Mouse (Mus musculus) intestine, postnatal 0 days (tissue): Measurements from ENCODE around the gene Mospd3. TPM values are rescaled to one million over a fixed set of nuclear protein-coding genes. Genes with fewer than 3 reads are reported as not detected.

ENCODE experiments used
- ATAC-seq: fragments of 200-750 bp; cut with Nextera tagmentation; 2 replicates; pipeline ENCODE4 v1.8.0; 2017; ENCODE audit warnings: mild to moderate bottlenecking, moderate TSS enrichment, moderate library complexity
- H3K27ac ChIP-seq: fragments of 300-500 bp; sonication (generic); 2 replicates; pipeline ENCODE4 v1.5.1; 2014; ENCODE audit warnings: mild to moderate bottlenecking, low read depth, low read length, moderate library complexity
- H3K27me3 ChIP-seq: fragments of 300-500 bp; sonication (generic); replicated peaks from 2 replicates; pipeline ENCODE4 v1.6.1; 2014; ENCODE audit warnings: low read length, mixed read lengths; ENCODE audit not compliant: control insufficient read depth, insufficient read depth
- H3K36me3 ChIP-seq: fragments of 300-500 bp; sonication (generic); 2 replicates; pipeline ENCODE4 v1.6.1; 2014; ENCODE audit warnings: mild to moderate bottlenecking, moderate library complexity; ENCODE audit not compliant: control insufficient read depth, insufficient read depth
- H3K4me1 ChIP-seq: fragments of 300-500 bp; sonication (generic); replicated peaks from 2 replicates; pipeline ENCODE4 v1.6.1; 2014; ENCODE audit warnings: antibody characterized with exemption, low read length, mixed read lengths; ENCODE audit not compliant: control insufficient read depth, insufficient read depth
- H3K4me2 ChIP-seq: fragments of 300-500 bp; sonication (generic); replicated peaks from 2 replicates; pipeline ENCODE4 v1.6.1; 2014; ENCODE audit warnings: low read depth, mild to moderate bottlenecking, moderate library complexity
- H3K4me3 ChIP-seq: fragments of 300-500 bp; sonication (generic); 2 replicates; pipeline ENCODE4 v1.5.1; 2014; ENCODE audit warnings: low read depth, low read length
- H3K9ac ChIP-seq: fragments of 300-500 bp; sonication (generic); 2 replicates; pipeline ENCODE4 v1.6.1; 2014; ENCODE audit warnings: mild to moderate bottlenecking, low read depth, low read length
- H3K9me3 ChIP-seq: fragments of 300-500 bp; sonication (generic); 2 replicates; pipeline ENCODE4 v1.6.1; 2016; ENCODE audit warnings: mixed run types; ENCODE audit not compliant: control insufficient read depth
- CTCF ChIP-seq: sonication (generic); IDR thresholded peaks from 2 replicates; pipeline ENCODE4 v1.5.1; 2016; ENCODE audit warnings: low read depth, mild to moderate bottlenecking, control low read depth, antibody characterized with exemption, moderate library complexity
- WGBS: fragments of 180-500 bp; shearing (Covaris S2); extraction: QIAGEN DNeasy Blood & Tissue Kit; methylation state at CpG from one replicate; pipeline ENCODE4 v1.1.7; 2014; 5-methylcytosine and 5-hydroxymethylcytosine counted together
- polyA plus RNA-seq: library from polyadenylated mRNA; unstranded; fragments of >200 nt; fragmentation: Nextera tagmentation; extraction: Ambion mirVana; gene quantifications from 2 replicates; pipeline ENCODE4 v1.2.1, GENCODE M21; 2015

Gene Mospd3
- polyA plus RNA-seq, 1 experiment from 2014 or later, result 38.0 TPM

- Histone ChIP-seq H3K4me1 (no peaks in the 10 kb centered on the region), H3K9me3 (no peaks in the 10 kb centered on the region), H3K9ac (no peak overlapping the region), H3K4me3 (peak overlapping the region; percentile 4; the same call in 1 of the 2 replicates), H3K27me3 (peaks cover 10% of the 10 kb centered on the region), H3K4me2 (peak overlapping the region; percentile 44), H3K27ac (no peak overlapping the region), H3K36me3 (no peaks in the 10 kb centered on the region)
- ATAC-seq, result 0 out of 2 replicates have a peak, but pooled peaks have one; percentile 14
- 6% methylated on average over 27 of the region's 27 CpGs for WGBS
- TF ChIP-seq CTCF, result peak; percentile 54
Observed at GRCm38 (mm10) chr5:137574470-137574901, 26.4 kb downstream of the Mospd3 start.

GRCm38 (mm10) chr5:137570691-137571586 lies 29.9 kb downstream of the Mospd3 start:
- H3K9me3 ChIP-seq, result no peaks in the 10 kb centered on the region
- H3K9ac ChIP-seq, result no peak overlapping the region
- H3K4me1 ChIP-seq, result no peaks in the 10 kb centered on the region
- peaks cover 10% of the 10 kb centered on the region for H3K27me3 ChIP-seq
- TF ChIP-seq CTCF, result no peak
- H3K36me3 ChIP-seq, result no peaks in the 10 kb centered on the region
- H3K4me2 ChIP-seq, result no peak overlapping the region
- no peak for ATAC-seq
- no peak overlapping the region for H3K27ac ChIP-seq
- no peak overlapping the region for H3K4me3 ChIP-seq
- 74% methylated on average over 17 of the region's 17 CpGs for WGBS

GRCm38 (mm10) chr5:137570181-137570580 lies 30.7 kb downstream of the Mospd3 start:
- Histone ChIP-seq H3K4me1 (no peaks in the 10 kb centered on the region), H3K9me3 (no peaks in the 10 kb centered on the region), H3K9ac (no peak overlapping the region), H3K4me2 (no peak overlapping the region), H3K36me3 (no peaks in the 10 kb centered on the region), H3K27ac (no peak overlapping the region), H3K4me3 (no peak overlapping the region), H3K27me3 (peaks cover 9% of the 10 kb centered on the region)
- TF ChIP-seq CTCF, result no peak
- ATAC-seq, result no peak
- WGBS, result 51% methylated on average over 7 of the region's 7 CpGs

- H3K9ac ChIP-seq, result no peak within 1 kb of the TSS
- no peaks in the 10 kb centered on the region for H3K36me3 ChIP-seq
- no peak for TF ChIP-seq CTCF
- no peak within 1 kb of the TSS for H3K4me3 ChIP-seq
- WGBS, result 19% methylated on average over 9 of the region's 9 CpGs
- ATAC-seq, result peak; percentile 80
- H3K27ac ChIP-seq, result no peak within 1 kb of the TSS
- H3K9me3 ChIP-seq, result no peaks in the 10 kb centered on the region
- H3K4me1 ChIP-seq, result no peaks in the 10 kb centered on the region
- peaks cover 4% of the 10 kb centered on the region for H3K27me3 ChIP-seq
- 0 out of 2 replicates have a peak within 1 kb of the TSS, but pooled peaks have one; percentile 24 for H3K4me2 ChIP-seq
Observed at GRCm38 (mm10) chr5:137569665-137570064, 31.2 kb downstream of the Mospd3 start, which contains the start of gene Tfr2. Tfr2 (plus strand) TSS chr5:137569840.

- no peak for ATAC-seq
- H3K9ac ChIP-seq, result no peak overlapping the region
- H3K4me3 ChIP-seq, result no peak overlapping the region
- no peaks in the 10 kb centered on the region for H3K27me3 ChIP-seq
- no peaks in the 10 kb centered on the region for H3K9me3 ChIP-seq
- TF ChIP-seq CTCF, result no peak
- no peaks in the 10 kb centered on the region for H3K4me1 ChIP-seq
- no peak overlapping the region for H3K4me2 ChIP-seq
- no peak overlapping the region for H3K27ac ChIP-seq
- H3K36me3 ChIP-seq, result no peaks in the 10 kb centered on the region
- WGBS, result 74% methylated on average over 12 of the region's 12 CpGs
Observed at GRCm38 (mm10) chr5:137569031-137569430, 31.8 kb downstream of the Mospd3 start.

- TF ChIP-seq CTCF, result no peak
- 83% methylated on average over 8 of the region's 8 CpGs for WGBS
- H3K9ac ChIP-seq, result no peak overlapping the region
- ATAC-seq, result no peak
- no peaks in the 10 kb centered on the region for H3K9me3 ChIP-seq
- H3K27me3 ChIP-seq, result no peaks in the 10 kb centered on the region
- no peaks in the 10 kb centered on the region for H3K4me1 ChIP-seq
- no peak overlapping the region for H3K4me3 ChIP-seq
- H3K4me2 ChIP-seq, result no peak overlapping the region
- H3K27ac ChIP-seq, result no peak overlapping the region
- H3K36me3 ChIP-seq, result no peaks in the 10 kb centered on the region
Observed at GRCm38 (mm10) chr5:137568223-137568798, 32.5 kb downstream of the Mospd3 start.
